Mouse (Mus musculus): ENCODE measurements around the gene Ldah. TPM values are rescaled to one million over a fixed set of nuclear protein-coding genes. Genes with fewer than 3 reads are reported as not detected.

Gene Ldah
- polyA plus RNA-seq, 1 experiment from 2014 or later = 69.1 TPM

GRCm38 (mm10) chr12:8289099-8289498, 81.2 kb downstream of the Ldah start:
- H3K9me3 ChIP-seq = no peaks in the 10 kb centered on the region
- no peak overlapping the region for H3K27ac ChIP-seq (replicated peaks)
- peaks cover 8% of the 10 kb centered on the region for H3K27me3 ChIP-seq
- H3K4me3 ChIP-seq = no peak overlapping the region
- H3K4me1 ChIP-seq (replicated peaks) = peaks cover 18% of the 10 kb centered on the region
- no peak for ATAC-seq (ENCODE audit: low read depth)
- H3K4me2 ChIP-seq = no peak overlapping the region
- no peak overlapping the region for H3K9ac ChIP-seq
- 80% methylated on average over 6 of the region's 6 CpGs for WGBS
- H3K36me3 ChIP-seq = peaks cover 10% of the 10 kb centered on the region

- no peak overlapping the region for H3K27ac ChIP-seq (replicated peaks)
- H3K27me3 ChIP-seq = peaks cover 12% of the 10 kb centered on the region
- no peak overlapping the region for H3K4me3 ChIP-seq
- peaks cover 18% of the 10 kb centered on the region for H3K4me1 ChIP-seq (replicated peaks)
- WGBS = 88% methylated on average over 8 of the region's 8 CpGs
- peaks cover 6% of the 10 kb centered on the region for H3K36me3 ChIP-seq
- H3K9me3 ChIP-seq = no peaks in the 10 kb centered on the region
- no peak overlapping the region for H3K9ac ChIP-seq
- no peak overlapping the region for H3K4me2 ChIP-seq
- no peak for ATAC-seq (ENCODE audit: low read depth)
Observed at GRCm38 (mm10) chr12:8289499-8289898, 81.6 kb downstream of the Ldah start.

GRCm38 (mm10) chr12:8291157-8291853, 83.4 kb downstream of the Ldah start:
- Histone ChIP-seq H3K4me1 (replicated peaks) (peaks cover 23% of the 10 kb centered on the region), H3K9me3 (no peaks in the 10 kb centered on the region), H3K27ac (replicated peaks) (0 out of 2 replicates have a peak overlapping the region, but pooled peaks have one; percentile 3), H3K27me3 (peaks cover 30% of the 10 kb centered on the region), H3K4me3 (no peak overlapping the region), H3K36me3 (no peaks in the 10 kb centered on the region), H3K4me2 (peak overlapping the region; percentile 20; the same call in 1 of the 2 replicates), H3K9ac (no peak overlapping the region)
- WGBS = 53% methylated on average over 15 of the region's 15 CpGs
- ATAC-seq (ENCODE audit: low read depth) = peak; percentile 53

GRCm38 (mm10) chr12:8295307-8295913, 87.5 kb downstream of the Ldah start:
- H3K27me3 ChIP-seq = peaks cover 71% of the 10 kb centered on the region
- 46% methylated on average over 6 of the region's 6 CpGs for WGBS
- no peak for ATAC-seq (ENCODE audit: low read depth)
- peaks cover 40% of the 10 kb centered on the region for H3K4me1 ChIP-seq (replicated peaks)
- no peaks in the 10 kb centered on the region for H3K9me3 ChIP-seq
- H3K4me3 ChIP-seq = no peak overlapping the region
- no peak overlapping the region for H3K9ac ChIP-seq
- H3K27ac ChIP-seq (replicated peaks) = no peak overlapping the region
- H3K4me2 ChIP-seq = no peak overlapping the region
- H3K36me3 ChIP-seq = no peaks in the 10 kb centered on the region

GRCm38 (mm10) chr12:8296154-8296553, 88.2 kb downstream of the Ldah start:
- peaks cover 78% of the 10 kb centered on the region for H3K27me3 ChIP-seq

GRCm38 (mm10) chr12:8297586-8298214, 89.8 kb downstream of the Ldah start:
- H3K9ac ChIP-seq = 0 out of 2 replicates have a peak overlapping the region, but pooled peaks have one; percentile 53
- no peaks in the 10 kb centered on the region for H3K36me3 ChIP-seq
- peak overlapping the region; percentile 57 for H3K4me2 ChIP-seq
- peaks cover 94% of the 10 kb centered on the region for H3K27me3 ChIP-seq
- ATAC-seq (ENCODE audit: low read depth) = 0 out of 2 replicates have a peak, but pooled peaks have one; percentile 21
- peak overlapping the region; percentile 40 for H3K4me3 ChIP-seq
- no peak overlapping the region for H3K27ac ChIP-seq (replicated peaks)
- no peaks in the 10 kb centered on the region for H3K9me3 ChIP-seq
- H3K4me1 ChIP-seq (replicated peaks) = peaks cover 40% of the 10 kb centered on the region
- WGBS = 4% methylated on average over 34 of the region's 34 CpGs

More at GRCm38 (mm10) chr12:8296154-8296553, 88.2 kb downstream of the Ldah start:
- no peaks in the 10 kb centered on the region for H3K36me3 ChIP-seq
- no peak overlapping the region for H3K27ac ChIP-seq (replicated peaks)
- no peak for ATAC-seq (ENCODE audit: low read depth)
- H3K4me3 ChIP-seq = no peak overlapping the region
- H3K4me2 ChIP-seq = no peak overlapping the region
- H3K9me3 ChIP-seq = no peaks in the 10 kb centered on the region
- H3K4me1 ChIP-seq (replicated peaks) = peaks cover 37% of the 10 kb centered on the region
- H3K9ac ChIP-seq = no peak overlapping the region
- 86% methylated on average over 2 of the region's 2 CpGs for WGBS

- H3K9ac ChIP-seq = peak overlapping the region; percentile 53; the same call in 1 of the 2 replicates
- 0 out of 2 replicates have a peak, but pooled peaks have one; percentile 16 for ATAC-seq (ENCODE audit: low read depth)
- H3K27ac ChIP-seq (replicated peaks) = no peak overlapping the region
- peak overlapping the region; percentile 40 for H3K4me3 ChIP-seq
- H3K36me3 ChIP-seq = no peaks in the 10 kb centered on the region
- H3K4me2 ChIP-seq = peak overlapping the region; percentile 57
- no peaks in the 10 kb centered on the region for H3K9me3 ChIP-seq
- H3K4me1 ChIP-seq (replicated peaks) = peaks cover 40% of the 10 kb centered on the region
- peaks cover 99% of the 10 kb centered on the region for H3K27me3 ChIP-seq
- 2% methylated on average over 82 of the region's 85 CpGs for WGBS
Observed at GRCm38 (mm10) chr12:8298361-8299142, 90.6 kb downstream of the Ldah start.

GRCm38 (mm10) chr12:8299143-8300110, 91.5 kb downstream of the Ldah start:
- 6% methylated on average over 34 of the region's 34 CpGs for WGBS
- Histone ChIP-seq H3K9me3 (no peaks in the 10 kb centered on the region), H3K4me1 (replicated peaks) (peaks cover 40% of the 10 kb centered on the region), H3K27me3 (peaks cover 99% of the 10 kb centered on the region), H3K4me2 (no peak overlapping the region), H3K36me3 (no peaks in the 10 kb centered on the region), H3K4me3 (no peak overlapping the region), H3K27ac (replicated peaks) (no peak overlapping the region), H3K9ac (no peak overlapping the region)
- ATAC-seq (ENCODE audit: low read depth) = no peak

GRCm38 (mm10) chr12:8300111-8300480, 92.2 kb downstream of the Ldah start:
- Histone ChIP-seq H3K36me3 (no peaks in the 10 kb centered on the region), H3K9me3 (no peaks in the 10 kb centered on the region), H3K27ac (replicated peaks) (no peak overlapping the region), H3K9ac (no peak overlapping the region), H3K4me1 (replicated peaks) (peaks cover 40% of the 10 kb centered on the region), H3K4me2 (no peak overlapping the region), H3K4me3 (no peak overlapping the region), H3K27me3 (peaks cover 98% of the 10 kb centered on the region)
- no peak for ATAC-seq (ENCODE audit: low read depth)
- 10% methylated on average over 10 of the region's 10 CpGs for WGBS

GRCm38 (mm10) chr12:8300521-8300920, 92.6 kb downstream of the Ldah start:
- ATAC-seq (ENCODE audit: low read depth) = no peak
- WGBS = 27% methylated on average over 5 of the region's 5 CpGs
- no peak overlapping the region for H3K9ac ChIP-seq

More at GRCm38 (mm10) chr12:8300521-8300920, 92.6 kb downstream of the Ldah start:
- Histone ChIP-seq H3K27me3 (peaks cover 98% of the 10 kb centered on the region), H3K4me2 (no peak overlapping the region), H3K27ac (replicated peaks) (no peak overlapping the region), H3K4me1 (replicated peaks) (peaks cover 37% of the 10 kb centered on the region), H3K9me3 (no peaks in the 10 kb centered on the region), H3K4me3 (no peak overlapping the region), H3K36me3 (no peaks in the 10 kb centered on the region)

All from neural tube, embryonic 13.5 days (tissue).